Mouse (Mus musculus) lung, embryonic 15.5 days (tissue): ENCODE measurements around the gene Ppp1r8. TPM values are rescaled to one million over a fixed set of nuclear protein-coding genes. Genes with fewer than 3 reads are reported as not detected.
"Not testable (repeated sequence)": the region's sequence is repeated elsewhere in the genome, so short reads cannot be mapped to it uniquely, and the experiment has no call there.

Source experiments
- ATAC-seq: fragments of 200-750 bp; cut with Nextera tagmentation; 2 replicates; pipeline ENCODE4 v1.8.0; 2017; ENCODE audit warnings: moderate number of reproducible peaks, borderline replicate concordance; ENCODE audit not compliant: low FRiP score, low TSS enrichment; ENCODE audit errors: extremely low read depth
- H3K27ac ChIP-seq: fragments of 300-500 bp; sonication (generic); 2 replicates; pipeline ENCODE4 v1.5.1; 2015; ENCODE audit warnings: moderate library complexity, mild to moderate bottlenecking, inconsistent platforms
- H3K27me3 ChIP-seq: fragments of 300-500 bp; sonication (generic); 2 replicates; pipeline ENCODE4 v1.6.1; 2015; ENCODE audit warnings: inconsistent platforms
- H3K36me3 ChIP-seq: fragments of 300-500 bp; sonication (generic); 2 replicates; pipeline ENCODE4 v1.6.1; 2015; ENCODE audit warnings: inconsistent platforms
- H3K4me1 ChIP-seq: fragments of 300-500 bp; sonication (generic); 2 replicates; pipeline ENCODE4 v1.6.1; 2015; ENCODE audit warnings: inconsistent platforms
- H3K4me2 ChIP-seq: fragments of 300-500 bp; sonication (generic); 2 replicates; pipeline ENCODE4 v1.6.1; 2015; ENCODE audit warnings: inconsistent platforms, mild to moderate bottlenecking, moderate library complexity
- H3K4me3 ChIP-seq: fragments of 300-500 bp; sonication (generic); 2 replicates; pipeline ENCODE4 v1.5.1; 2015; ENCODE audit warnings: mild to moderate bottlenecking, inconsistent platforms
- H3K9ac ChIP-seq: fragments of 300-500 bp; sonication (generic); 2 replicates; pipeline ENCODE4 v1.6.1; 2015; ENCODE audit warnings: inconsistent platforms
- H3K9me3 ChIP-seq: fragments of 300-500 bp; sonication (generic); 2 replicates; pipeline ENCODE4 v1.6.1; 2016; ENCODE audit warnings: inconsistent platforms
- WGBS: fragments of 180-500 bp; shearing (Covaris S2); methylation state at CpG from one replicate; pipeline ENCODE4 v1.1.7; 2015; 5-methylcytosine and 5-hydroxymethylcytosine counted together
- polyA plus RNA-seq: library from polyadenylated mRNA; unstranded; fragments of >200 nt; fragmentation: Nextera tagmentation; extraction: Ambion mirVana; gene quantifications from 2 replicates; pipeline ENCODE4 v1.2.1, GENCODE M21; 2015

Gene Ppp1r8
- polyA plus RNA-seq, 1 experiment from 2014 or later, result 54.5 TPM

DNA sequence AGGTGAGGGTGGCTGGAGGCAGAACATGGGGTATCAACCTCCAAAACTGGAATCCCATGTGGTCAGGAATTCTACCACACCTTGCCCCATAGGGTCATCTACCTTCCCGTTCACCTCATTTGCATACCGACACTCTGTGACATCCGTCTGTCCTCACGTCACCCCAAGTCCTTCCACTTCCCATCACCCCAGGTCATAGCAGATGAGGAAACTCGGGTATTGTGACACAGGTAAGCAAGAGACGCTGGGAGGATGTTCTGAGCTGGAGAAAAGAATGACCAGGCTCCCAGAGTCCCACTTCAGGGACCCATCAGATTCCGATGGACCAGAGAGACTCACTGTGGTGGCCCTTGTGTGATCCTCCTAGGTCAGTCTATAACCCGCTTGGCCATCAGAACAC lies 48.2 kb downstream of the Ppp1r8 start:
- Histone ChIP-seq H3K4me2 (no peak overlapping the region), H3K4me1 (peaks cover 5% of the 10 kb centered on the region), H3K9me3 (no peaks in the 10 kb centered on the region), H3K4me3 (no peak overlapping the region), H3K9ac (no peak overlapping the region), H3K36me3 (no peaks in the 10 kb centered on the region), H3K27ac (no peak overlapping the region), H3K27me3 (peaks cover 19% of the 10 kb centered on the region)
- ATAC-seq, result no peak
- 65% methylated on average over 8 of the region's 8 CpGs for WGBS

DNA sequence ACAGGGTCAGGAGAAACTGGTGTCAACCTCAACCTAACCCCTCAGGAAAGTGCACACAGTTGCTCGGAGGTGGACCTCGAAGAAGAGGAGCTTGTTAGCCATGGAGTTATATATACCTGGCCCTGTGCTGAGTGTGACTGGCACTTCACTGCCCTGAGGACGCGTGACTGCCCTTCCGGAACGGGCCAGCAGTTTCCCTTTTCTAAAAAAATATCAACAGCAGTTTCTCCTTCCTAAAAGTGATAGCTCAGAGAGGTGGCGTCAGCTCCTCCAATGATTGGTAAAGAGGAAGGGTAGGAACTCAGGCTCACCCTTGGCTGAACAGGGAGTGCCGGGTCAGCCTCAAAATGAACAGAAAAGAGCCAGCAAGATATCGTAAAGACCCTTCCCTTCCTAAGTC lies 48.9 kb downstream of the Ppp1r8 start:
- Histone ChIP-seq H3K27ac (no peak overlapping the region), H3K9me3 (no peaks in the 10 kb centered on the region), H3K4me3 (no peak overlapping the region), H3K27me3 (peaks cover 19% of the 10 kb centered on the region), H3K4me2 (no peak overlapping the region), H3K4me1 (peaks cover 5% of the 10 kb centered on the region), H3K36me3 (no peaks in the 10 kb centered on the region), H3K9ac (no peak overlapping the region)
- 45% methylated on average over 9 of the region's 9 CpGs for WGBS
- ATAC-seq, result no peak; the same call in 1 of the 2 replicates

DNA sequence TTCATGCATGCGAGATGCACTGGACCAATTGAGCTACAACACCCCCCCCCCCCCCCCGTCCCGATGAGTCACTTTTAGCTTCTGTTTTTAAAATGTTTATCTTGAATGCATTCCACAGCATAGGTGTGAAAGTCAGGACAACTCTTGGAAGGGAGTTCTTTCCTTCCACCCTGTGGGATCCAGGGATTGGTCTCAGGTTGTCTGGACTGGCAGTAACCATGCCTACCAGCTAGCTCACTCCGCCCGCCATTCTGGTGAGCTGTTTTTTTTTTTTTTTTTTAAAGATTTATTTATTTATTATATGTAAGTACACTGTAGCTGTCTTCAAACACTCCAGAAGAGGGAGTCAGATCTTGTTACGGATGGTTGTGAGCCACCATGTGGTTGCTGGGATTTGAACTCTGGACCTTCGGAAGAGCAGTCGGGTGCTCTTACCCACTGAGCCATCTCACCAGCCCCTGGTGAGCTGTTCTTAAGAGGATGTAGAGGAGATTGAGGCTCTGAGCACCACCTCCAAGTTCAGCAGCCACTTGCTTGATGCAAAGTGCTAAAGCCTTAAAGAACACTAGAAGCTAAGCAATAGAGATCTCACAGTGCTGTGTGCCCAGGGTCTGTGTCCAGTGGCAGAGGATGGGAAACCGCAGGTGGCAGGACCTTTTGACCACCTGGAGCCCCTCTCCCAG lies 49.5 kb downstream of the Ppp1r8 start:
- not testable (repeated sequence) for H3K4me1 ChIP-seq, H3K4me3 ChIP-seq, H3K9ac ChIP-seq, H3K4me2 ChIP-seq, H3K27ac ChIP-seq, ATAC-seq, H3K36me3 ChIP-seq, H3K9me3 ChIP-seq
- H3K27me3 ChIP-seq, result peaks cover 19% of the 10 kb centered on the region
- WGBS, result 87% methylated on average over 8 of the region's 9 CpGs

DNA sequence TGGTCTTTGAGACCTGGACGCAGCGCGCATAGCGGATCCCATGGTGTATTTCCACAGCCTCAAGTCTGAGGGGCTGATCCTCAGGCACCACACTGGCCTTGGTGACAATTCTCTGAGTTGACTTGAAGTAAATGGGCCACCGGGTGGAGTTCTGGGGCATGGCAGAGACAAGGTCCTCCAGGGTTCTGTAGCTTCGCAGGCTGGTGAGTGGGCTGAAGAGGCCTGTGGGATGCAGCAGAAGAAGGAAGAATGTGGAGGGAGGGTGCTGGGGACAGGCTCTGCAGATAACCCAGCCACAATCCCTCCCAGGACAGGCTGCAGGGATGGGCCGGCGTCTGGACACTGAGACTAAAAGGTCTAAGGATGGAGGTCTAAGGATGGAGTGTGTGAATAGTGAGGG lies 53.2 kb downstream of the Ppp1r8 start:
- H3K4me1 ChIP-seq, result no peaks in the 10 kb centered on the region
- H3K36me3 ChIP-seq, result no peaks in the 10 kb centered on the region
- no peak overlapping the region for H3K9ac ChIP-seq
- no peaks in the 10 kb centered on the region for H3K9me3 ChIP-seq
- H3K27me3 ChIP-seq, result peaks cover 3% of the 10 kb centered on the region
- no peak overlapping the region for H3K4me3 ChIP-seq
- WGBS, result 80% methylated on average over 8 of the region's 8 CpGs
- ATAC-seq, result no peak
- no peak overlapping the region for H3K4me2 ChIP-seq
- H3K27ac ChIP-seq, result no peak overlapping the region

DNA sequence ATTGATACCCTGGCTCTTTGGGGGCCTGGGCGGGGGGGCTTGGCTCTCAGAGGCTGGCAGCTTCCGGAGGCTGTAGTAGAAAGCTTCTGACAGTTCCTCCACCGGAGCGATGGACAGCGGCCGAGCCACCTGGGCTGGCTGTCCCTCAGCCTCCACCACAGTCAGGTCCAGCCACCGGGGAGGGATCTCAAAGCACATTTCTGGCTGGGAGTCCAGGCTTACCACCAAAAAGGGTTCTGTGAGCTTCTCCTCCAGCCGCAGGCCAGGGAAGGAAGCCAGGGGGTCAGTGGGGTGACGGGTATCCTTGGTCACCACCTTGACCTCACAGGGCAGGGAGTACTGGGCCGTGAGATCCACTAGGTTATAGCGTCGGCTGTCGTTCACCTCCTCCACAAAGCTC lies 57.7 kb downstream of the Ppp1r8 start:
- ATAC-seq, result no peak
- H3K36me3 ChIP-seq, result no peaks in the 10 kb centered on the region
- H3K9ac ChIP-seq, result no peak overlapping the region
- H3K27me3 ChIP-seq, result no peaks in the 10 kb centered on the region
- H3K27ac ChIP-seq, result no peak overlapping the region
- H3K9me3 ChIP-seq, result no peaks in the 10 kb centered on the region
- no peaks in the 10 kb centered on the region for H3K4me1 ChIP-seq
- no peak overlapping the region for H3K4me3 ChIP-seq
- WGBS, result 90% methylated on average over 13 of the region's 13 CpGs
- no peak overlapping the region for H3K4me2 ChIP-seq

DNA sequence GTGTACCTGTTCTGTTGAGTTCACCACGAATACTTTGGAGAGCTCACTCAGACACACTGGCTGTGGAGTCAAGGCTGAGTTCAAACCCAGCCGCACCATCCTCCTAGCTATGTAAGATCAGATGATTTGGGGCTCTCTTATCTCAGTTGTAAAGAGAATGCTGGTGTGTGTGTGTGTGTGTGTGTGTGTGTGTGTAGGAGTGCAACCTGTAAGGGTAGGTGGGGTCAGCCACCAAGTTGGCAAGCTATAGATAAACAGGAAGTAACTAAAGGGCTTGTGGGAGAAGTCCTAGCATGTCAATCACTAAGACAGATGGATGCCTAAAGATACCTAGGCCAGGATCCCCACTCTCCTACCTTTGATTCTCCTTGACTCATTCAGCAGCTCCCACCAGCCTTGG lies 59.2 kb downstream of the Ppp1r8 start:
- H3K4me3 ChIP-seq, result no peak overlapping the region
- no peaks in the 10 kb centered on the region for H3K27me3 ChIP-seq
- WGBS, result 87% methylated on average over 2 of the region's 2 CpGs
- H3K4me1 ChIP-seq, result no peaks in the 10 kb centered on the region
- ATAC-seq, result no peak
- H3K4me2 ChIP-seq, result no peak overlapping the region
- H3K9me3 ChIP-seq, result no peaks in the 10 kb centered on the region
- H3K9ac ChIP-seq, result no peak overlapping the region
- peaks cover 9% of the 10 kb centered on the region for H3K36me3 ChIP-seq
- no peak overlapping the region for H3K27ac ChIP-seq

DNA sequence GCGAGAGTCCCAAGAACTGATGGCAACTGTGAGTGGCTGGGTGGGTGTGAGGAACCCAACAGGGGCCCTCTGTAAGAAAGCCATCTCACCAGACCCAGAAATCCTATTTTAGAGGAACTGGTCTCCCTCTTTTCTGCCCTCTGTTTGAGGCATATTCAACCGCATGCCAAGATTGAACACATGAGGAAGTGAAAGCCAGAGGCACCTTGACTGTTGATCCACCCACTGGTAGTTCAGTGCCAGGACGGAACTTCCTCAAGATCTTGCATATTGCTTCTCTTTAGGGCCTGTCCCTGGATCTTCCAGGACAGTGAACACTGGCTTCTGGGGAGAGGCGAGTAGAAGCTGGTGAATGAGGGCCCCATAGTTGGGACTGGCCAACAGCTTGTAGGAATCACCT lies 62.7 kb downstream of the Ppp1r8 start:
- Histone ChIP-seq H3K9ac (no peak overlapping the region), H3K4me1 (no peaks in the 10 kb centered on the region), H3K27me3 (no peaks in the 10 kb centered on the region), H3K4me2 (no peak overlapping the region), H3K27ac (no peak overlapping the region), H3K36me3 (peaks cover 42% of the 10 kb centered on the region), H3K4me3 (no peak overlapping the region), H3K9me3 (no peaks in the 10 kb centered on the region)
- no peak for ATAC-seq
- WGBS, result 83% methylated on average over 4 of the region's 4 CpGs

DNA sequence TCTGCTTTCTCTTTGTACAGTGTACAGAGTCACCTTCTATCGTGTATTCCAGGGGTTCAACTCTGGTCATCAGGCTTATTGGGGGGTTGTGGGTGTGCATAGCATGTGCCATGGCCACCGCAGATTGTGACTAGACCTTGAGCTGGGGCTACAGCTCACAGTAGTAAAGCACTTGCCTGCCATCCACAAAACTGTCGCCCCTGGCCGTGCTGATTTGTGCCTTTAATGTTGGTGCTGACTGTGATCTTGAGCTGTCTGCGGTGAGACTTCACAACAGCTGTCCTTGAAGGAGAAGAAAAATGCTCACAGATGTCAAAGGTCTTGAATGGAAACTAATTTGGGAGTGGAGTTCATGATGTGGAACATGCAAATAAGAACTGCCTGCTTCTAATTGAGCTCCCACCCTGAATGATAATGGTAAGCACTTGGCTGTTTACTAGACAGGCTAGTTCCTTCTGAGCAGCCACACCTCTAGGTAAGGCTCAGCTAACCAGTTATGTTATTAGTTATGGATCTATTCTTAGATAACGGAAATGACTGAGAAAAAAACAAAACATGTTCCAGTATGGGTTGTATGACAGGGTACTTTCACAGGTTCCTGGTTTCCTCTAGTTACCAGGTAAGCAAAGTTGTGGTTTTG lies 64.3 kb downstream of the Ppp1r8 start:
- peaks cover 57% of the 10 kb centered on the region for H3K36me3 ChIP-seq
- H3K4me2 ChIP-seq, result no peak overlapping the region
- no peaks in the 10 kb centered on the region for H3K27me3 ChIP-seq
- no peak overlapping the region for H3K27ac ChIP-seq
- no peaks in the 10 kb centered on the region for H3K9me3 ChIP-seq
- WGBS, result 89% methylated on average over 6 of the region's 6 CpGs
- H3K9ac ChIP-seq, result no peak overlapping the region
- H3K4me3 ChIP-seq, result no peak overlapping the region
- no peaks in the 10 kb centered on the region for H3K4me1 ChIP-seq
- ATAC-seq, result no peak

Other genes with a start within 250 kb of the Ppp1r8 start
- 30.6 and 31.5 TPM in 2 replicates for gene Eya3, start 204.2 kb downstream of the Ppp1r8 start, polyA plus RNA-seq
- gene Xkr8, start 110.6 kb downstream of the Ppp1r8 start, polyA plus RNA-seq, result 5.1 TPM in 2 replicates
- 6.4 and 6.7 TPM in 2 replicates for gene Smpdl3b, start 85.9 kb downstream of the Ppp1r8 start, polyA plus RNA-seq
- gene Rpa2, start 74.8 kb downstream of the Ppp1r8 start, polyA plus RNA-seq, result 111 TPM in 2 replicates
- gene Themis2, start 46.8 kb downstream of the Ppp1r8 start, polyA plus RNA-seq, result 0.89 and 0.96 TPM in 2 replicates
- gene Stx12, start 41.3 kb upstream of the Ppp1r8 start, polyA plus RNA-seq, result 62.2 and 64.0 TPM in 2 replicates
- 43.0 and 45.8 TPM in 2 replicates for gene Fam76a, start 79.4 kb upstream of the Ppp1r8 start, polyA plus RNA-seq
- gene Fgr, start 130.9 kb upstream of the Ppp1r8 start, polyA plus RNA-seq, result 0.69 and 0.74 TPM in 2 replicates
- 8.5 and 10.5 TPM in 2 replicates for gene Ahdc1, start 168.1 kb upstream of the Ppp1r8 start, polyA plus RNA-seq